Mouse (Mus musculus) intestine, embryonic 14.5 days (tissue): Measurements from ENCODE around the gene Cadm1. TPM values are rescaled to one million over a fixed set of nuclear protein-coding genes. Genes with fewer than 3 reads are reported as not detected.

Source experiments
- ATAC-seq: fragments of 200-750 bp; cut with Nextera tagmentation; replicated peaks from 2 replicates; pipeline ENCODE4 v1.8.0; 2017; ENCODE audit warnings: low read depth, moderate number of reproducible peaks, moderate TSS enrichment, moderate library complexity; ENCODE audit not compliant: low FRiP score, low TSS enrichment
- DNase-seq: peaks from one replicate; pipeline ENCODE4 v3.0.0-alpha.2; 2018; ENCODE audit warnings: low spot score
- H3K27ac ChIP-seq: fragments of 300-500 bp; sonication (generic); 2 replicates; pipeline ENCODE4 v1.5.1; 2014; ENCODE audit warnings: low read depth, mild to moderate bottlenecking, control low read depth
- H3K27me3 ChIP-seq: fragments of 300-500 bp; sonication (generic); replicated peaks from 2 replicates; pipeline ENCODE4 v1.6.1; 2014; ENCODE audit warnings: low read length, control low read depth; ENCODE audit not compliant: control insufficient read depth, insufficient read depth
- H3K36me3 ChIP-seq: fragments of 300-500 bp; sonication (generic); 2 replicates; pipeline ENCODE4 v1.6.1; 2014; ENCODE audit warnings: low read length, control low read depth; ENCODE audit not compliant: control insufficient read depth, insufficient read depth
- H3K4me1 ChIP-seq: fragments of 300-500 bp; sonication (generic); replicated peaks from 2 replicates; pipeline ENCODE4 v1.6.1; 2014; ENCODE audit warnings: low read length, control low read depth, mixed read lengths; ENCODE audit not compliant: control insufficient read depth, insufficient read depth
- H3K4me2 ChIP-seq: fragments of 300-500 bp; sonication (generic); 2 replicates; pipeline ENCODE4 v1.6.1; 2014; ENCODE audit warnings: low read length
- H3K4me3 ChIP-seq: fragments of 300-500 bp; sonication (generic); 2 replicates; pipeline ENCODE4 v1.5.1; 2014; ENCODE audit warnings: low read depth, low read length, control low read depth, mixed read lengths
- H3K9ac ChIP-seq: fragments of 300-500 bp; sonication (generic); 2 replicates; pipeline ENCODE4 v1.6.1; 2014; ENCODE audit warnings: mild to moderate bottlenecking, low read length
- H3K9me3 ChIP-seq: fragments of 300-500 bp; sonication (generic); 2 replicates; pipeline ENCODE4 v1.6.1; 2016; ENCODE audit warnings: low read length, control low read depth; ENCODE audit not compliant: control insufficient read depth
- WGBS: fragments of 180-500 bp; shearing (Covaris S2); extraction: QIAGEN DNeasy Blood & Tissue Kit; methylation state at CpG from one replicate; pipeline ENCODE4 v1.1.7; 2014; 5-methylcytosine and 5-hydroxymethylcytosine counted together
- polyA plus RNA-seq: library from polyadenylated mRNA; unstranded; fragments of >200 nt; fragmentation: Nextera tagmentation; extraction: Ambion mirVana; gene quantifications from 2 replicates; pipeline ENCODE4 v1.2.1, GENCODE M21; 2014

Gene Cadm1
- polyA plus RNA-seq, 1 experiment from 2014 or later: 74.7 TPM

- H3K4me1 ChIP-seq: no peaks in the 10 kb centered on the region
- ATAC-seq: no peak
- 49% methylated on average over 7 of the region's 7 CpGs for WGBS
- H3K4me3 ChIP-seq: no peak overlapping the region
- H3K27ac ChIP-seq: no peak overlapping the region
- no peaks in the 10 kb centered on the region for H3K36me3 ChIP-seq
- no peak overlapping the region for H3K4me2 ChIP-seq
- H3K9me3 ChIP-seq: no peaks in the 10 kb centered on the region
- H3K9ac ChIP-seq: no peak overlapping the region
- DNase-seq: no peak
- H3K27me3 ChIP-seq: no peaks in the 10 kb centered on the region
These were observed 373.7 kb downstream of the Cadm1 start for GRCm38 (mm10) chr9:47903661-47904060.

GRCm38 (mm10) chr9:47904339-47904922 is 374.5 kb downstream of the Cadm1 start:
- Histone ChIP-seq H3K27me3 (no peaks in the 10 kb centered on the region), H3K36me3 (no peaks in the 10 kb centered on the region), H3K9me3 (no peaks in the 10 kb centered on the region), H3K9ac (no peak overlapping the region), H3K4me2 (no peak overlapping the region), H3K4me1 (no peaks in the 10 kb centered on the region), H3K4me3 (no peak overlapping the region), H3K27ac (no peak overlapping the region)
- WGBS: 70% methylated on average over 2 of the region's 2 CpGs
- DNase-seq: no peak
- ATAC-seq: no peak

GRCm38 (mm10) chr9:47906521-47906920 is 376.5 kb downstream of the Cadm1 start:
- Histone ChIP-seq H3K36me3 (no peaks in the 10 kb centered on the region), H3K4me3 (no peak overlapping the region), H3K27me3 (no peaks in the 10 kb centered on the region), H3K4me2 (no peak overlapping the region), H3K27ac (no peak overlapping the region), H3K9ac (no peak overlapping the region), H3K4me1 (no peaks in the 10 kb centered on the region), H3K9me3 (no peaks in the 10 kb centered on the region)
- WGBS: 37% methylated on average over 6 of the region's 6 CpGs
- no peak for ATAC-seq
- DNase-seq: no peak
